In the genomic region with DNA sequence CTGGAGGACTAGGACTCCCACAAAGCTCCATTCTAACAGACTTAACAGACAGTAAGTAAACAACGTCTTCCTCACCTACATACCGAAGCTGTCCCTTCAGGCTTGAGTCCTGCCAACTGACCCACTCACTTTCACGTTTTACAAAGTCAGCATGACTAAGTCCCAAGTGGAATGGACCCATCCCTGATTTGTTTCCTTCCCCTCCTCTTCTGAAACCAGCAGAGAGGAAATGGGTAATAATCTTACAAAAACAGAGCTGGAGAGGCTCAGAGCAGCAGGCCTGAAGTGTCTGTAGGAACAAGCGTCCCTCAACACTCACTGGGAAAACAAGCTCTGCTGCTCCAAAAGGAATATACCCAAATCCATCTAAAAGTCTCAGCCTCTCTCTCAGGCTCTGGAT, we compare ENCODE assay signal across 17 mouse cellular contexts.
DNase-seq lines count a peak whose midpoint lies in the region; ATAC-seq and TF ChIP-seq lines count a peak whose summit lies in the region.
"Had no signal": no experiment of that assay in that cellular context is flagged by ENCODE, and none has a peak within 500 bp of the region (broad histone marks: within the 10 kb centered on the region; RNA-seq: fewer than 3 reads in every experiment).

No protein-coding gene starts in this region.

- H3K4me1 ChIP-seq in intestine, embryonic 14.5 days (replicated peaks; ENCODE audit: control insufficient read depth, insufficient read depth, low read length), result peaks cover 14% of the 10 kb centered on the region
- peaks cover 4% of the 10 kb centered on the region; the same call in 1 of the 2 replicates for H3K4me1 ChIP-seq in intestine, embryonic 15.5 days (replicated peaks)
- peaks cover 7% of the 10 kb centered on the region; the same call in 1 of the 2 replicates for H3K4me1 ChIP-seq in lung, postnatal 0 days (ENCODE audit: insufficient read depth, low read depth, low read length)
- H3K4me1 ChIP-seq: hindbrain, embryonic 13.5 days had no signal

- no peak overlapping the region for H3K9ac ChIP-seq in intestine, embryonic 14.5 days (ENCODE audit: low read length)
- H3K9ac ChIP-seq in intestine, embryonic 15.5 days, result no peak overlapping the region
- H3K9ac ChIP-seq in lung, postnatal 0 days (replicated peaks; ENCODE audit: low read depth), result no peak overlapping the region
- H3K9ac ChIP-seq: hindbrain, embryonic 13.5 days; liver, embryonic 13.5 days had no signal

- TF ChIP-seq CTCF in gastrocnemius, adult 2 months (IDR thresholded peaks at IDR 0.05), result no peak
- TF ChIP-seq CTCF in lung, postnatal 0 days (IDR thresholded peaks at IDR 0.05), result no peak

- ATAC-seq in intestine, embryonic 14.5 days (replicated peaks; ENCODE audit: low FRiP score, low TSS enrichment, low read depth), result no peak
- ATAC-seq in intestine, embryonic 15.5 days, result no peak
- ATAC-seq in lung, postnatal 0 days, result peak; percentile 44

- H3K36me3 ChIP-seq in intestine, embryonic 14.5 days (ENCODE audit: control insufficient read depth, insufficient read depth, low read length), result no peaks in the 10 kb centered on the region
- H3K36me3 ChIP-seq in intestine, embryonic 15.5 days, result no peaks in the 10 kb centered on the region
- no peaks in the 10 kb centered on the region for H3K36me3 ChIP-seq in lung, postnatal 0 days (ENCODE audit: insufficient read depth, low read length)
- no peaks in the 10 kb centered on the region for H3K36me3 ChIP-seq in myocyte (ENCODE audit: control insufficient read depth, insufficient read depth)
- H3K36me3 ChIP-seq: hindbrain, embryonic 13.5 days; liver, embryonic 13.5 days; midbrain, embryonic 10.5 days had no signal

- no peak overlapping the region for H3K4me3 ChIP-seq in gastrocnemius, adult 2 months
- no peak overlapping the region for H3K4me3 ChIP-seq in intestine, embryonic 14.5 days (ENCODE audit: low read depth, low read length)
- H3K4me3 ChIP-seq in intestine, embryonic 15.5 days (replicated peaks), result no peak overlapping the region
- H3K4me3 ChIP-seq in lung, postnatal 0 days (ENCODE audit: low read depth, low read length), result no peak overlapping the region
- no peak overlapping the region for H3K4me3 ChIP-seq in myocyte
- H3K4me3 ChIP-seq: hindbrain, embryonic 13.5 days; liver, embryonic 13.5 days; midbrain, embryonic 10.5 days had no signal

- 24% methylated on average over 4 of the region's 4 CpGs for WGBS in intestine, embryonic 14.5 days
- 31% methylated on average over 4 of the region's 4 CpGs for WGBS in intestine, embryonic 15.5 days
- 17% methylated on average over 4 of the region's 4 CpGs for WGBS in lung, postnatal 0 days

- no peak for TF ChIP-seq POLR2A in myocyte (IDR thresholded peaks at IDR 0.05; ENCODE audit: insufficient read length, low read depth)

- no peaks in the 10 kb centered on the region for H3K27me3 ChIP-seq in intestine, embryonic 14.5 days (replicated peaks; ENCODE audit: control insufficient read depth, insufficient read depth, low read length)
- H3K27me3 ChIP-seq in intestine, embryonic 15.5 days (replicated peaks), result no peaks in the 10 kb centered on the region
- H3K27me3 ChIP-seq in lung, postnatal 0 days (replicated peaks; ENCODE audit: insufficient read depth, low read length), result no peaks in the 10 kb centered on the region
- H3K27me3 ChIP-seq in myocyte (ENCODE audit: control insufficient read depth, insufficient read depth, insufficient read length), result no peaks in the 10 kb centered on the region

- H3K27ac ChIP-seq in gastrocnemius, adult 2 months, result peak overlapping the region; percentile 24
- H3K27ac ChIP-seq in intestine, embryonic 14.5 days (ENCODE audit: low read depth), result 0 out of 2 replicates have a peak overlapping the region, but pooled peaks have one; percentile 2
- no peak overlapping the region for H3K27ac ChIP-seq in intestine, embryonic 15.5 days
- H3K27ac ChIP-seq in lung, postnatal 0 days (ENCODE audit: low read length), result peak overlapping the region; percentile 20; the same call in 1 of the 2 replicates
- H3K27ac ChIP-seq: hindbrain, embryonic 13.5 days; liver, embryonic 13.5 days; midbrain, embryonic 10.5 days had no signal

- DNase-seq in gastrocnemius, adult 2 months, result no peak
- no peak for DNase-seq in gastrocnemius, postnatal 4 days (ENCODE audit: low spot score in 2 of 2)
- DNase-seq in intestine, embryonic 14.5 days (ENCODE audit: low spot score), result no peak
- peak; percentile 36 for DNase-seq in lung, postnatal 0 days (ENCODE audit: low spot score)
- DNase-seq in lung, postnatal 10 days, result no peak
- DNase-seq in adrenal gland, postnatal 4 days (ENCODE audit: low spot score in 2 of 2), result no peak
- DNase-seq: B cell, adult 2 months; cerebellum, adult 11 months; cerebellum, postnatal 25 days; gastrocnemius, postnatal 14 days; liver, embryonic 13.5 days; lung, postnatal 14 days; thymus, postnatal 36 days had no signal

- no peaks in the 10 kb centered on the region for H3K9me3 ChIP-seq in intestine, embryonic 14.5 days (ENCODE audit: control insufficient read depth, low read length)
- no peaks in the 10 kb centered on the region for H3K9me3 ChIP-seq in intestine, embryonic 15.5 days
- no peaks in the 10 kb centered on the region for H3K9me3 ChIP-seq in lung, postnatal 0 days (ENCODE audit: low read length)
- H3K9me3 ChIP-seq: hindbrain, embryonic 13.5 days; liver, embryonic 13.5 days; midbrain, embryonic 10.5 days had no signal

- H3K79me2 ChIP-seq in myocyte (ENCODE audit: control insufficient read depth, insufficient read depth), result no peaks in the 10 kb centered on the region

- H3K4me2 ChIP-seq in intestine, embryonic 14.5 days (ENCODE audit: low read length), result no peak overlapping the region
- no peak overlapping the region for H3K4me2 ChIP-seq in intestine, embryonic 15.5 days (replicated peaks)
- no peak overlapping the region for H3K4me2 ChIP-seq in lung, postnatal 0 days (replicated peaks; ENCODE audit: low read depth, low read length)
- H3K4me2 ChIP-seq in myocyte (ENCODE audit: low read depth), result peak overlapping the region; percentile 30
- H3K4me2 ChIP-seq: hindbrain, embryonic 13.5 days; liver, embryonic 13.5 days had no signal

- intact Hi-C loops in gastrocnemius, adult 2 months (cut with DNase I), result no loop called here

- TF ChIP-seq EP300 in lung, postnatal 0 days (IDR thresholded peaks at IDR 0.05), result no peak

- H3ac ChIP-seq in myocyte (ENCODE audit: control insufficient read depth, insufficient read length), result no peak overlapping the region

TF ChIP-seq in myocyte, 11 proteins besides CTCF, POLR2A, EP300 and RAD21:
- TF ChIP-seq CEBPB (IDR thresholded peaks at IDR 0.05; ENCODE audit: insufficient read depth, poor library complexity, severe bottlenecking) (no peak), REST (IDR thresholded peaks at IDR 0.05; ENCODE audit: insufficient read depth, insufficient read length) (no peak), MAX (IDR thresholded peaks at IDR 0.05; ENCODE audit: low read depth) (no peak), TCF3 (IDR thresholded peaks at IDR 0.05; ENCODE audit: insufficient read length, low read depth) (no peak), SRF (IDR thresholded peaks at IDR 0.05; ENCODE audit: control insufficient read depth, insufficient read length, low read depth) (no peak), TCF12 (IDR thresholded peaks at IDR 0.05; ENCODE audit: insufficient read depth, poor library complexity, severe bottlenecking) (no peak), MYOD1 (IDR thresholded peaks at IDR 0.05; ENCODE audit: control insufficient read depth in 1 of 3, insufficient read length in 2 of 3, low read depth in 2 of 3) (no peak), E2F4 (IDR thresholded peaks at IDR 0.05; ENCODE audit: insufficient read depth) (no peak), POLR2AphosphoS2 (IDR thresholded peaks at IDR 0.05; ENCODE audit: insufficient read length, low read depth) (no peak), USF1 (IDR thresholded peaks at IDR 0.05; ENCODE audit: low read depth) (no peak), MYOG (IDR thresholded peaks at IDR 0.05; ENCODE audit: control insufficient read depth in 1 of 3, insufficient read depth in 1 of 3, insufficient read length in 2 of 3, low read depth in 2 of 3) (no peak)
